Mouse (Mus musculus) heart, adult 2 months (tissue): ENCODE results near the gene Trpc1. TPM values are rescaled to one million over a fixed set of nuclear protein-coding genes. Genes with fewer than 3 reads are reported as not detected.

Experiments
- DNase-seq, 2 experiments: peaks; one replicate each; pipeline ENCODE4 v3.0.0; 2021
- H3K27ac ChIP-seq: fragments of 200-600 bp; 2 replicates; pipeline ENCODE4 v1.8.1; 2022
- H3K27me3 ChIP-seq: fragments of 200-500 bp; 2 replicates; pipeline ENCODE4 v1.6.1; 2012; ENCODE audit warnings: mild to moderate bottlenecking, low read length, inconsistent platforms, mixed read lengths; ENCODE audit not compliant: control insufficient read depth, insufficient read depth
- H3K36me3 ChIP-seq: fragments of 200-500 bp; 2 replicates; pipeline ENCODE4 v1.6.1; 2012; ENCODE audit warnings: low read length, inconsistent platforms; ENCODE audit not compliant: control insufficient read depth, insufficient read depth
- H3K4me1 ChIP-seq: fragments of 200-500 bp; 2 replicates; pipeline ENCODE4 v1.6.1; 2011; ENCODE audit warnings: low read length; ENCODE audit not compliant: control insufficient read depth, insufficient read depth
- H3K4me3 ChIP-seq: fragments of 200-600 bp; 2 replicates; pipeline ENCODE4 v1.8.1; 2022
- H3K79me2 ChIP-seq: fragments of 200-500 bp; replicated peaks from 2 replicates; pipeline ENCODE4 v1.6.1; 2012; ENCODE audit warnings: mild to moderate bottlenecking, inconsistent platforms, low read length, moderate library complexity, mixed read lengths; ENCODE audit not compliant: control insufficient read depth, insufficient read depth
- H3K9ac ChIP-seq: fragments of 200-500 bp; 2 replicates; pipeline ENCODE4 v1.6.1; 2012; ENCODE audit warnings: low read depth, mild to moderate bottlenecking, control low read depth, inconsistent platforms, low read length, mixed read lengths
- CTCF ChIP-seq: fragments of 200-600 bp; IDR thresholded peaks from 2 replicates; pipeline ENCODE4 v1.8.1; 2022; ENCODE audit warnings: antibody characterized with exemption, mild to moderate bottlenecking, moderate library complexity
- EP300 ChIP-seq: fragments of 200-500 bp; IDR thresholded peaks from 2 replicates; pipeline ENCODE4 v1.6.1; 2011; ENCODE audit warnings: low read depth, low read length, control low read depth; ENCODE audit not compliant: insufficient read depth
- POLR2A ChIP-seq: fragments of 200-500 bp; IDR thresholded peaks from 2 replicates; pipeline ENCODE4 v1.6.1; 2011; ENCODE audit warnings: mild to moderate bottlenecking, low read depth, low read length, control low read depth; ENCODE audit not compliant: insufficient read depth
- WGBS: fragments of 180-500 bp; shearing (Covaris S2); methylation state at CpG from one replicate; pipeline ENCODE4 v1.1.7; 2018; 5-methylcytosine and 5-hydroxymethylcytosine counted together
- intact Hi-C: fragments of 180-260 bp; cut with DNase I; formaldehyde crosslinking; loops from one replicate; pipeline ENCODE4 v1.15.1; 2025
- polyA plus RNA-seq: library from polyadenylated mRNA; depleted of rRNA; stranded (reverse); fragments of >200 nt; gene quantifications from 2 replicates; pipeline ENCODE4 v1.2.3, GENCODE M21; 2012
- total RNA-seq, 2 experiments: library from RNA; stranded (reverse); gene quantifications; 2 replicates each; pipeline ENCODE4 v1.2.3; 2021

Trpc1 gene
- total and polyA plus RNA-seq, 3 experiments, result 2.8 to 7.0 (median 6.8) TPM

DNA sequence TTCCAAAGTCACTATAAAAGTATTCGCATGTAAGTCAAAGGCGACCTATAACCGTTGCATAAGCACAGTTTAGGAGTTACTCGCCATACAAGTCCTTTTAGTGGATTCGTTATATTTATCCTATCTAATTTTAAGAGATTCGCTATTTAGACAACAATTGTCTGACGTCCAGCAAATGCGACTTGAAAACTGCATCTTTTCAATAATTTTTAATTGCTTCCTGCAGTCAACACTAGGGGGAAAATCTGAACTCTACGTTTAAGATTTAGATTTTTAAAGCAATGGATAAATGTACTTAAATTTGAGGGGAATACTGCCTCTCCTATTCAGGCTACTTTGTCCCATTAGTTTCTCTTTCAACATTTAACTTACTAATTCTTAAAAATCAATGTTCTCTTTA, 571 bp upstream of the Trpc1 start:
- Histone ChIP-seq H3K9ac (no peak overlapping the region), H3K27ac (no peak overlapping the region), H3K4me3 (peak overlapping the region; percentile 78; the same call in 1 of the 2 replicates), H3K4me1 (no peaks in the 10 kb centered on the region), H3K36me3 (no peaks in the 10 kb centered on the region; the same call in 1 of the 2 replicates), H3K27me3 (peaks cover 2% of the 10 kb centered on the region; the same call in 1 of the 2 replicates), H3K79me2 (peaks cover 4% of the 10 kb centered on the region; the same call in 1 of the 2 replicates)
- TF ChIP-seq CTCF, result no peak
- no peak for TF ChIP-seq POLR2A
- TF ChIP-seq EP300, result no peak
- 39% methylated on average over 9 of the region's 9 CpGs for WGBS
- intact Hi-C loops, result loop anchor here (5.0 kb wide), 2 partner anchors 107 to 202 kb away; partner anchors contain the start of genes Atr and Xrn1
- DNase-seq, result no peak

DNA sequence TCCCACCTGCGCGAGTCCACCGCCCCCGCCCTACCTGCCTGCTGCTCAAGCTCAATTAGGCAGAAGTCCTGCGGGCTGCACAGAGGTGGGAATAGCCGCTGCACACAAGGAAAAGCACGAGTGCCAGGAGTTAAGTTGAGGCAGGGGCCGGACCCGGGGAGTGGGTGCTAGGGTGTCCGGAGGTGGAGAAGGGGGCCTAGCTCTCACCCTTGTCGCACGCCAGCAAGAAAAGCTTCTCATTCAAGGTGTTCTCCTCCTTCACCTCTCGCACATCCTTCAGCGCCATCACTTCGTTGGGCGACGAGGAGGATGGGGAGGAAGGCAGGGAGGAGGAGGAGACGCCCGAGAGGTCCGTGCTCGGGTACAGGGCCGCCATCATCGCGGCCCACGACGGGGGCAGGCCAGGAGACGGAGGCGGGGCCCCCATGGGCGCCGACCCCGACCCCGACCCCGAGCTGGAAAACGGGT, 680 bp downstream of the Trpc1 start:
- Histone ChIP-seq H3K27ac (peak overlapping the region; percentile 87), H3K9ac (peak overlapping the region; percentile 96), H3K4me3 (peak overlapping the region; percentile 78), H3K27me3 (peaks cover 2% of the 10 kb centered on the region; the same call in 1 of the 2 replicates), H3K36me3 (no peaks in the 10 kb centered on the region; the same call in 1 of the 2 replicates), H3K4me1 (no peaks in the 10 kb centered on the region), H3K79me2 (peaks cover 4% of the 10 kb centered on the region; the same call in 1 of the 2 replicates)
- TF ChIP-seq CTCF (no peak), EP300 (no peak), POLR2A (no peak)
- intact Hi-C loops, result no loop called here
- WGBS, result 4% methylated on average over 34 of the region's 34 CpGs
- DNase-seq, result peak in 1 of 2 experiments; percentile 50

DNA sequence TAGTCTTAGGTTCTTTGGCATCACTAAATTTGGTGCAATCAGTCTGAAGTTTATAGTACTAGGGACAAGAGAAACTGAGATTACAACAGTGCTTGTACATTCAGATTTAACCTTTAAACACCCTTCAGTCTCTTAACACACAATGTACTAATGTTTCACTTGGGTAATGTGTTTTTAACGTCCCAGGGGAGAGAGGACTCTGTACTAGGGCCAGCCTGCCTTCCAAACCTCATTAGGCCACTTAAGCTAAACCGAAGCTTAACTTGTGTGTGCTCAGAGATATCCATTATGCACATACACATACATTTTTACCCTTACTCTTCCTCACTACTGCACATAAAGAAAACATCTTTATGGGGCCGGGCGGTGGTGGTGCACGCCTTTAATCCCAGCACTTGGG, 2.9 kb downstream of the Trpc1 start:
- H3K79me2 ChIP-seq, result peaks cover 4% of the 10 kb centered on the region; the same call in 1 of the 2 replicates
- peaks cover 2% of the 10 kb centered on the region; the same call in 1 of the 2 replicates for H3K27me3 ChIP-seq
- no peak overlapping the region for H3K9ac ChIP-seq
- H3K27ac ChIP-seq, result no peak overlapping the region
- 72% methylated on average over 5 of the region's 5 CpGs for WGBS
- peaks cover 2% of the 10 kb centered on the region; the same call in 1 of the 2 replicates for H3K4me1 ChIP-seq
- intact Hi-C loops, result no loop called here
- TF ChIP-seq POLR2A (no peak), CTCF (no peak), EP300 (no peak)
- no peak for DNase-seq
- H3K36me3 ChIP-seq, result no peaks in the 10 kb centered on the region; the same call in 1 of the 2 replicates
- no peak overlapping the region for H3K4me3 ChIP-seq

DNA sequence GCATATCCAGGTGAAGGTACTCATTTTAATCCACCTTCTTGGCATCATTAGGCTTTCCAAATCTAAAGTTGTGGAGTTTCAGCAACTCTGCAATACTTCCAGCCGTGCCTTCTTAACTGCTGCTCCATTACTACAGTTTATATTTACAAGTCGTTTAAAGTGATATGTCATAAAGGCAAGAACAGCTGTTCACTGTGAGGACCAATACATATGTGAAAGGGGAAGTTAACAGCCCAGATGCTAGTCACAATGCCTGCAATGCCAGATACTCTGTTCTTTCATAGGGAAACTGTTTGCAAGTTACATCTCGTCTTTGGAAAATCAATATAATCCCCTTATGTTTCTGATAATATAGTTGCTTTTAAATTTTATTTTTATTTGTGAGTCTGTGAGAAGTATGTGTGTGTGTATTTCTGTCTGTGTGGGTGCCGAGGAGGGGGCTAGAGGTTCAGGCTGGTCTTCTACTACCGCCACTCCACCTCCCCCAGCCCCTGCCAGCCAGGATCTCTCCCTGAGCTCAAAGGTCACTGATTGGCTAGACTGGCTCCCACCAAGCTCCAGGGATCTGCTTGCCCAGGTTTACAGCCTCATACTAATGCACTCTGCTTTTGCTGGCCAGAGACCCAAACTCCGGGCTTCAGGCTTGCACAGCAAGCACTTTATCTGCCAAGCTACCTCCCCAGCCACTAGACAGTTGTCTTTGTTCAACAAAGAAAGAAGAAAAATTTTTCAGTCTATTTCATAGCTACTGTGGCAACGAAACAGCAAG, 5.1 kb downstream of the Trpc1 start:
- no peak overlapping the region for H3K9ac ChIP-seq
- no peaks in the 10 kb centered on the region; the same call in 1 of the 2 replicates for H3K36me3 ChIP-seq
- WGBS, result 81% methylated on average over 7 of the region's 7 CpGs
- H3K4me1 ChIP-seq, result peaks cover 2% of the 10 kb centered on the region; the same call in 1 of the 2 replicates
- no peak overlapping the region for H3K27ac ChIP-seq
- H3K27me3 ChIP-seq, result peaks cover 2% of the 10 kb centered on the region; the same call in 1 of the 2 replicates
- DNase-seq, result no peak
- H3K79me2 ChIP-seq, result peaks cover 4% of the 10 kb centered on the region; the same call in 1 of the 2 replicates
- no peak overlapping the region for H3K4me3 ChIP-seq
- intact Hi-C loops, result no loop called here
- no peak for TF ChIP-seq CTCF
- TF ChIP-seq POLR2A, result no peak
- no peak for TF ChIP-seq EP300

DNA sequence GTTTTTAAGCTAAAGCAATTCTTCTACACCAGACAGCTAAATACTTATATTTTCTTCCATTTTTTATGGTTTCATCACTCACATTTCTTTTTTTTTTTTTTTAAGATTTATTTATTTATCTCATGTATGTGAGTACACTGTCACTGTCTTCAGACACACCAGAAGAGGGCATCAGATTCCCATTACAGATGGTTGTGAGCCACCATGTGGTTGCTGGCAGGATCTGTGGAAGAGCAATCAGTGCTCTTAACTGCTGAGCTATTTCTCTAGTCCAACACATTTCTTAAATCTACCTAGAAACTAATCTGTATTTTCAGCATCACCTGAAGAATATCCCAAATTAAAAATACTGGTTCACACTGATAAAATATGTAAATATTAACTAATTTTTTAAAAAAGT, 13.9 kb downstream of the Trpc1 start:
- TF ChIP-seq EP300 (no peak), CTCF (peak; percentile 35; the same call in 1 of the 2 replicates)
- intact Hi-C loops, result loop anchor here (5.0 kb wide), 1 partner anchor 116 kb away; no protein-coding TSS in a partner anchor
- no peak overlapping the region for H3K9ac ChIP-seq
- no peaks in the 10 kb centered on the region for H3K4me1 ChIP-seq
- no peak overlapping the region for H3K27ac ChIP-seq
- H3K27me3 ChIP-seq, result no peaks in the 10 kb centered on the region
- no peaks in the 10 kb centered on the region for H3K79me2 ChIP-seq
- H3K4me3 ChIP-seq, result no peak overlapping the region
- H3K36me3 ChIP-seq, result no peaks in the 10 kb centered on the region
- no peak for DNase-seq

DNA sequence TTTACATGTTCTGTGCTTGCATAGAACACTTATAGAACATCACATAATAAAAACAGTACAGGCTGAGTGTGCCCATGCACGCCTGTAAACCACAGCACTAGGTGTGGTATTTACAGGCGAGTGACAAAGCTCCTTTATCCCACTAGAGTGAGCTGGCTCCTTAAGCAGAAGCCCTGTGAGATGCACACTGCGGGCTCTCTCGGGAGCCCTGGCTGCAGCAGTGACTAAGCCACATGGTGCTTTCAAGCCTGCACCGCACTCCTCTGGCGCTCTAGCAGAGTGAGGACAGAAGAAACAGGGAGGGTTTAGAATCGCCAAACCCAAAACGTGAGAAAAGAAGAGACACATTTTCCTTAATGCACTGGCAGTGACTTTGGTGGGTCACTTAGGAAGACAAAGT, 37.6 kb downstream of the Trpc1 start:
- intact Hi-C loops, result no loop called here
- H3K9ac ChIP-seq, result no peak overlapping the region

More for the DNA sequence above, 37.6 kb downstream of the Trpc1 start:
- no peak for DNase-seq
- Histone ChIP-seq H3K36me3 (no peaks in the 10 kb centered on the region), H3K79me2 (no peaks in the 10 kb centered on the region), H3K27me3 (no peaks in the 10 kb centered on the region), H3K27ac (no peak overlapping the region), H3K4me1 (no peaks in the 10 kb centered on the region), H3K4me3 (no peak overlapping the region)
- 50% methylated on average over 8 of the region's 8 CpGs for WGBS
- TF ChIP-seq CTCF (no peak), EP300 (no peak), POLR2A (no peak)
